Mouse (Mus musculus): Measurements from ENCODE around the gene Kcnh2.

DNA sequence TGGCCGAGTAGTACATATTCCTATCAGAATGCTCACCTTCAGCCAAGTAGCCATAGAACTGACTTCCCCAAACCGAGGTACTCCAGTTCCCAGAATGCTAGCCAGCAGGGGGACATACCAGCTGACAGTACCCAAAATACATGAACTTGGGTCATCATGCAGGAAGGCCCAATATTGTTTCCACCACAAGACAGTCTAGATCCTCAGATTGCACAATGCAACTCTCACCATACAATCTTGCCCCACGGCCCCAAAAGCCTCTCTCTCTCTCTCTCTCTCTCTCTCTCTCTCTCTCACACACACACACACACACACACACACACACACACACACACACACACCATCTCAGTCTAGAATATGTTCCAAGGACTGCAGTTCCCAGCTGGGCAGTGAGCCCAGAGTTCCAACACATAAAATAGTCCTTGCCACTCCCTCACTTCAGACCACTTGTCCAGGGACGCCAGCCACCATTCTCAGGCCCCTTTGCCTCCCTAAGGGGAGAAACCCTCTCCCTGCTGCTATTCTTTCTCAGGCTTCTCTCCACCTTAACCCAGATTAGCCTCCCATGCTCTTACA lies 24.5 kb downstream of the Kcnh2 start:
- TF ChIP-seq CTCF (conservative IDR thresholded peaks at IDR 0.05; ENCODE audit: low read length) (no peak), NANOG (IDR thresholded peaks at IDR 0.05; ENCODE audit: borderline replicate concordance, low read length) (no peak), POU5F1 (IDR thresholded peaks at IDR 0.05; ENCODE audit: borderline replicate concordance, low read length) (no peak)

All from E14TG2a.4 (cell line).